Mouse (Mus musculus) testis, postnatal 14 days (tissue): ENCODE measurements at regions not wholly inside any gene's neighbourhood (a gene's known extent, or its start where the extent isn't known, plus 50 kb on each side); places are given as distances from the start of the nearest gene placed in this dataset.

Source experiments
- DNase-seq: peaks from one replicate; pipeline ENCODE4 v3.0.0; 2021; ENCODE audit warnings: low spot score

DNA sequence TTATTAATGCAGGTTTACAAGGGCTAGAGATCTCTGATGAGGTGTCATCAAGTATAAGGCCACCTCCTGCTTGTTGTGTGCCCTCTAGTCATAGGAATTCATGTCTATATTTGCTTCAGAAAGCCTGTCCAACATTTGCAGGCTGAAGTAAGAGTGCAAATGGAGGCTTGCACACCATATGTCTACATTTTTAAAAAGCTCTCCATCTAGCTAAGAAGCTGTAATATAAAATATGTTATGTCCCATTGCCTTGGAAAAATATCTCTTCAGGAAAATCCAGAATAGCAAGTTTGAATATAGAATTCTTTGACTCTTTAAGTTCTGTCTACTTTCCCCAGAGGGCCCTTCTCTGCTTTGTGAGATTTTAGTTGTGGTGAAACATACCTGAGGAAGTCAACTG lies 134.6 kb downstream of the Cd24a start:
- no peak for DNase-seq

DNA sequence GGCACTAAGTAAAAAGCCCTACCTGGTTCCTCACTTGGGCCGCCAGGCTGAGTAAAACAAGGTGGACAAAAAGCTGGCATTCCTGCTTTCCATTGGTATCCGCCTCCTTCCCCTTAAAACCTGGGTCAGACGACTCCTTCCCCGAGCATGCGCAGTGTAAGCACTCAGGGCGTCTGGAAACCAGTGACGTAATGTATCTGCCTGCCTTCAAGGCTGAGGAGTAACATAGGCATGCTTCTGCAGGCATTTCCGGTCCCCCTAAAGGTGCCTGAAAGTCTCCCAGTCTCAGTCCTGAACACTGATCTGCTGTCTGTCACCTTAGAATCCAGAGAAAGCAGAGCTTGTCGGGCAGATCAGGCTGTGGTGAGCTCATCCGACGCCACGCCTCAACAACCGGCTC lies 140.7 kb downstream of the Cd24a start:
- DNase-seq = peak; percentile 58

DNA sequence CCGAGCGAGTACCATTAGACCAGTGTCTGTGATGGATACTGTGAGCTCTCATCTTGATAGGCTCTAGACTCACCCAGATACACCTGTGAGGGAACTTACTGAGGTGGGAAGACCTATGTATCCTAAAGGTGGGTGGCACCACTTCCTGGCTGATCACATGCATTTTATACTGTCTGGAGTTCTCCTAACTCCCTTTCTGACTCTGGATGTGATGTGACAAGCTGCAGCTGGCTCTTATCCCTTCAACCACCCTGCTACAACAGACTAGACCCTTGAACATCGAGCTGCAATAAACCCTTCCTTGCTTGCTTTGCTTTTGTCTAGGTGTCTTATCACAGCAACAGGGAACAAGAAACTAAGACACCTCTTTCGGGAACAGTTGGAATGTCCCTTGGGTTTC lies 143.3 kb downstream of the Cd24a start:
- no peak for DNase-seq

DNA sequence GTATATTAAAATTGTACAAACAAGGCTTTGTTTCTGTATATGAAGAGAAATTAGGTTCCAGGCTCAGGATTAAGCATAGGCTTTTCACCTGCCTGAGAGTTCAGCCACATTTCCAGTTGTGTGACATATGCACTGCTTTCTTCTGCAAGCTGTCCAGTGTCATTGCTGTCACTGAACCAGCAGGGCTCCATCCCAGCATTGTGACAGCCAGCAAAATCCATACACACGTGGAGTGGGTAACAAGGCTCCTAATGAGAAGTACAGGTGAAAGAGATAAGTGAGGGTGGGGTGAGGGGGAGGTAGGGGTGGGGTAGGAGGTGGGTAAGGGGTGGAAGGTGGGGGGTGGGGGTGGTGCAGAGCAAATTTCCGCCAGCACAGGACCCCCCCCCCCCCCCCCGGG lies 144.1 kb downstream of the Cd24a start:
- DNase-seq = no peak

DNA sequence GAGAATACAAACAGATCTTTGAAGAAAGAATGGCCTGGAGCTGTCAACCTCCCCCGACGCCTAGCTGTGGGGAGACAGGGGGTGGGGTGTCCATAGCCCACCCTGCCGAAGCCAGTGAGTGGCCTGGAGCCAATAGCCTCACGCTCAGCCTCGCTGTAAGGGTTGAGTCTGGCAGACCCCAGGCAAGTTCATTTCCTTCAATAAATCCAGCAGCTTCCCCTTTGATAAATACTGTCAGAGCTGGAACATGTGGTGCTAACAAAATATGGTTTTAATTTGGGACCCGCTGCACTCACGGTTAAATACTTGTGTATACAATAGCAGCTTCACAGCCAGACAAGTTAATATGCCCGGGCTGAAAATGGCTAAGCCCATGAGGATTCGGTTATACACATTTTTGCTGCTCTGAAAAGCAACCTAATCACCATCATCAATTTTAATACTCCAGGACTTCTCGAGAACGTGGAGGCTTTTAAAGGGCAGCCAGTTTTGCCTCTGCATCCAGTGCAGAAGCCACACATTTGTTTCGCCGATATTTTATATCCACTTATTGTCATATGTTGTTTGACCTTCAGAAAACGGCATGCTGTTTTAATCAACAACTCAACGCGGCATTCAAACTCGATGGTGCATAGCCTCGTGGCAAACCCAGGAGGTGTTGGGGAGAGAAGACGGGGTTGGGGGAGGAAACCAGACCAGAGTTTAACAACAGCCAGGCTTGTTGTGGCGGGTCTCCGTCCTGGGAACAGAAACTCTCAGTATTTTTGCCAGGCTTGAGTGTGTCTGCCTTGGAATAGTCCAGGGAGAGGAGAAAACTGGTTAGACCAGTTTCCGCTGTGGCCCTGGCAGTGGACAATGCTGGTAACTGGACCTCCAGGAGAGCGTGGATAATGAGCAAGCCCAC lies 144.9 kb downstream of the Cd24a start:
- DNase-seq = peak; percentile 30

DNA sequence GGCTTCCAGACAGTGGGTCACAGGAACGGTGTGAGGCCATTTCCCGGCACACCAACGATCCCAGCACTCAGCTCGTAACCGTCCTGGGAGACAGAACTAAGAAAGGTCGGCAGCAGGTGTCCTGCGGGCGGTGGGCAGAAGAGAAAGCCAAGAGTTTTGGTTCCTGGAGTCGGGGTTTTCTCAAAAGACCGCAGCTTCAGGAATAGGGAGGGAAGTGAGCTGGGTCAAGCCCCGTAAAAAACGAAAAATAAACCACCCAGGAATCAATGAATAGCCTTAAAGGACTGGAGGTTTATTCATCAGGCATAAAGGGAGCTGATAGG lies 145.5 kb downstream of the Cd24a start:
- no peak for DNase-seq

DNA sequence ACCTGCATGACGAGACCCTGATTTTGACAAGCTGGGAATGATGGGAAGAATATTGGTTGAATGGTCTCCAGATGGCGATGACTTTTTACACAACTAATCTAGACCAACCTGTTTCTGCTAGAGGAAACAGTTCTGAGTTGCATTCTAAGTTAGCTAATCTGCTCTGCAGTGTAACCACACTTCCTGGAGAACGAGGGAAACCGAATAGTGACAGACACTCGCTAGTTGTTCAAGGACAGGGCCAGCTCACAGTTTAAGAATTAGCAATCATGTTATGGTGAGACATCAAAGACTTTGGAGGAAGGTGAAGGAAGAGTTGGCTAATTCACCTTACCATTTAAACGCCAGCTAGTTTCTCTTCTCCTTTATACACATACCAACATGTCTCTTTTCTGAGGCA lies 149.7 kb downstream of the Cd24a start:
- DNase-seq = no peak

DNA sequence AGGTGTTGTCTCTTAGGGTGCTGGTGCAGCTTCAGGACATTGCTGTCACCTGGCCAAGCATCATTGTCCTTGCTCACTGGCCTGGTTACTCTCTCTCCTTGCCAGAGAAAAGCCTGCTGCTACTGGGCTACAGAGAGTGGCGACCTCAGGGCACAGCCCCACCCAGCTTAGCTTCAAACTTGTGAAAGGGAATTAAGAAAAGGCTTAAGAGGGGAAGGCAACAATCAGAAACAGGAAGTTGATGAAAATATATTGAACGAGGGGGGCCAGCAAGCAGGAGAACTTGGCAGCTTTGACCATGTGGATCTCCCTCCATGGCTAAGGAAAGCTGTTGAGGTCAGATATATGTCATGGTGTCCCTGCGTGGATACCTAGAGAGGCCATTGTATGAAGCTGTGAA lies 151.1 kb downstream of the Cd24a start:
- no peak for DNase-seq

DNA sequence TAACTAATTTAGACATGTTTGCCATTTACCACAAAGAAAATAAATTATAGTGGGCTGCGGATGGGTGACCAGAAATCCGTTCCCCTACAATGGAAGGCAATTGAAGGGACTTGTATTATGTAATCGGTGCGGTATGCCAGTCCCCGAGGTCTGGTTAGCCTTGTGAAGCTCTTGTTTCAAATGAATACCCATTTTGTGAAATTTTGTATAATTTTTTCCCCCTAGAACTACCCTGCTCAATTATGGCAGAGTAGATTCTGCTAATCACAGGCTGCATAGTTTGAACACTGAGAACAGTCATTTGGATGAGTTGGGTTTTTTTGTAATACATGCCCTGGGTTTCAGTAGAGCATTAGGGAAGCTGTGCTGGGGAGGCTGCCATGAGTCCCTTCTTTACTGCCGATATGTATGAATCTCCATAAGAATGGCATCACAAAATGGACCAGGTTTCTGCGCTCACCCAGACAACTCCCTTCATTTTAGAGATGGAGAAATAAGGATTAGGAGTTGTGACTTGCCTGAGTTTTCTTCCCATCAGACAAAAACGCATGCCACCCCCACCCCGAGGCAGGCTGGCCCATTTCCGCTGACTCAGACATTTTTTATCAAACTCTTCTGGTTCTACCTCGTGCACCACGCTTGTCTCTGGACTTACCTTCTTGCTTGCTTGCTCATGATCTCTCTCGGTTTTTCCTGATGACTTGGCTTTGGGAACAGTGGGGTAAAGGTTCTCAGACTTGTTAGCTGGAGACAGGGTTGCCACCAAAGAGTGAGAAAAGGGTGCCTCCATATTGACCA lies 155.7 kb downstream of the Cd24a start:
- DNase-seq = no peak

DNA sequence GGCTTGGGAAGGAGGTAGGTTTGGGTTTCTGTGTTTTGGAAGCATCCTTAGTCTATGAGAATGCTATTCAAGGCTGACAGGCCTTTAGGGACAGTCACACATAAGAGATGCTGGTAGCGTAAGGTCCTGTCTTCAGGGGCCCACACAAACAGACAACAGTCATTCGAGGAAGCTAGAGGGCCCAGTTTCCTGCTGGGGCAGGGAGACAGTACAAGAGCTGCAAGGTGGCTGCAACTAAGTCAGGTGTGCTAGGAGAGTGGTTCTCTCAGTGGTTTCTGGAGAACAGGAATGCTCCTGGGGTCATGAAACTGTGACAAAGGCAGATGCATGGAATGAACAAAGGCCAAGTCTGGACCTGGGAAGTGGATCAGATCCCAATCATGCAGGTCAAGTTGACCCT lies 161.1 kb downstream of the Cd24a start:
- DNase-seq = no peak

DNA sequence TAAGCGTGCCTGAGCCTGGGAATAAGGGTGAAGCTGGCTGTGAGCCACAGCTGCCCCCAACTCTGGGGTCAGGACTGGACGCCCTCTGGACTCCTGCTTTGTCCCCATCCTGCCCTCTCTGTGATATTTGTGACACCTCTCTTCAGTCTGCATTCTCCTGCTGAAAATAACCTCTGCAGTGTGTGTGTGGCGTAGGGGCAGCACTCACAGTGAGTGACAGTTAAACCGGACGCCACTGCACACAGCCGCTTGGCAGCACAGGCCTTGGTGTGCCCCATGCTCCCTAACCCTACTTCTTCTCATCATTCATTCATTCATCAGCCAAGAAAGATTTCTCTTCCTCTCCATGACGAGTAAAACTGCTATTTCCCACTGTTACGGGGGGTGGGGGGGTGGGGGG lies 161.6 kb downstream of the Cd24a start:
- DNase-seq = no peak

DNA sequence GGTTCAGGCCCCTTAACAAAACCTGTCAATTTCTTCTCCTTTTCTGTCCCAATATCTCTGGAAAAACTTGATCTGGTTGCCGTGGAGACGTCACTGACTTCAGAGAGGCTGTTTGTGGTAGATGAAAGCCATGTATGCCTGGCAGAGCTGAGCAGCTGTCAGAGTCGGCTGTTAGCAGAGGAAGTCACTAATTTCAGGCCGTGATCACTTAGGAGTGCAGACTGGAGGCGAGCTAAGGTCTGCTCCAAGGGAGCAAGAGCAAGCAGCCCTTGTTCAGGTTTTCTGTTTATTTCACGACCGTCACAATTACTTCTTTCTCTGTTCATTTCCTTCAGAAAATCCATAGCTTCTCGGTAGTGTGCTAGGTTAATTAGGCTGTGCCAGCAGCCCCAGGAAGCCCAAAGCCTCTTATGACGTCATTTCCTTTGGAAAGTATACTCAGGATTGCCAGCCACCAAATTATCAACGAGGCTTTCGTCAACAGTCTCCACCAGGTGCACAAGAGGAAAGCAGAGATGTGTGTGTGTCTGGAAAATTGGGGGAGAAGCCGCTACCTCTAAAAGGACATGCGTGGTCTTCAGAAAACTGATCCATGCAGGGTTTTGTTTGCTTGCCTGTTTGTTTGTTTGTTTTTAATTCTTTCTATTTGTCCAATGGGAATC lies 161.2 kb downstream of the Qrsl1 start:
- DNase-seq = no peak

DNA sequence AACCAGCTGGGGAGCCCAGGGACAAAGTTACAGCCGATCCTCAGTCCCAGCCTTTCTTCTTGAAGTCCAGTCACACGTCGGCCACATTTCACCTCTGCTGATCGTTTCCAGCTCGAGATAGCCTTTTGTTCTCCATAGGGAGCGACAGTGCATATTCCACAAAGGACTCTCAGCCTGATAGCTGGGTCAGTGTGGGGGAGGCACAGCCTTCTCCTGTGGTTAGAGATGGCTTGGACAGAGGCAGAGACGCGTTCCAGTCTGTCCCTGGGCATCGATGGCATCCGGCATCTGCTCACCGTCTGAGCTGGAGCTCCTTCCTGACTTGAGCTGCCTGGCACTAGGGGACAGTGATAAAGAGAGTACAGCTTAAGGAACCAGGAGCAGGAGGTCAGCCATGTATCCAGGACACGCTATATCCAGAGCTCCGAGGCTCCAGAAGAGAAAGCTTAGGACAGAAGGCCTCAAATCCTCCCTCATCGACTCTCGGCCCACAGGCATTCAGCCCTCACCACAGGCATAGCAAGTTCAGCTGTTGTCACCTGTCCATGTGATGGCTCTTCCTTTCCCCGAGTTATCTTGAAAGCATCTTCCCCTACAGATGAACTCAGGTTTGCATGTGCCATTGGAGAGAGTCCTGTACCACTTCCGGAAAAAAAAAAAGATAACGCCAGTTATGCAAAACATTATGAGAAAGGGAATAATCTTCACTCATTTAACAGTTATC lies 160.0 kb downstream of the Qrsl1 start:
- DNase-seq = no peak

DNA sequence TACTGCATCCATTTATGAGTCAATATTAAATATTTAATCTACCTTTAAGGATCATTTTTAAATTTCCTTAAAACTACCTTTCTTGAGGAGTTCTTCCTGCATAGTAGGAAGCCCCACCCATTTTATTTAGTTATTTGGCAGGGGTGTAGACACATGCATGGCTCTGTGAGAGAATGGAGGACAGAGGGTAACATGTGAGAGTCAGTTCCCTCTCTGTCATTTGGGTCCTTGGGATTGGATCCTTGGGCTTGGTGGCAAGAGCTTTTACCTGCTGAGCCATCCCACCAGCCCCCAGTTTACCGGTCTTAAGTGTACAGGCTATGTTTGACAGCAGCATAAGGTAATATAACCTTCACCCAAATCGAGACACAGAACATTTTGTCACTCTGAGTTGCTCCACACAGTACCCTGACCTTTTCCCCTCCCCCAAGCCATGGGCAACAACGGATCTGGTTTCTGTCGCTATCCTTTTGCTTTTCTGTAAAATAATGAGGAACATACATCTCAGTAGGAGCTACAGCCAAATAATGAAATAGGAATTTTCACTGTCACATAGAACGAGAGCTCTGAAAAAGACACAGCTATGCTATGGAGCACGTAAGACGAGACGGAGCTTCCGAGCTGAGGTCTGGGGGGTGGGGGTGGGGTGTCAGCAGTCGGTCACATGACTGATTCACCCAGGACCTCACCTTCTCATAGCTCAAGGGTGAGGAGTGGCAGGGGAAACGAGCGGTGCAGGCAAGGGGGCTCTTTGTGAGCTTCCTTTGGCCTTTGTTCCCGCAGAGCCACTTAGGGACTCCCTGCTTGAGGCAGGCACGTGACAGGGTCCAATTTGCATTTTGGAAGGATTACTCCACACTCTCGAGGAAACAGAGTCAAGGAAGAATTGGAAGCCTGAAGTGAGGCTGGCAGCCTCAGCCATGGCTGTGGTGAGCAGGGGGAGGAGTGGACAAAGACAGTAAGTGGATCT lies 159.2 kb downstream of the Qrsl1 start:
- DNase-seq = no peak

DNA sequence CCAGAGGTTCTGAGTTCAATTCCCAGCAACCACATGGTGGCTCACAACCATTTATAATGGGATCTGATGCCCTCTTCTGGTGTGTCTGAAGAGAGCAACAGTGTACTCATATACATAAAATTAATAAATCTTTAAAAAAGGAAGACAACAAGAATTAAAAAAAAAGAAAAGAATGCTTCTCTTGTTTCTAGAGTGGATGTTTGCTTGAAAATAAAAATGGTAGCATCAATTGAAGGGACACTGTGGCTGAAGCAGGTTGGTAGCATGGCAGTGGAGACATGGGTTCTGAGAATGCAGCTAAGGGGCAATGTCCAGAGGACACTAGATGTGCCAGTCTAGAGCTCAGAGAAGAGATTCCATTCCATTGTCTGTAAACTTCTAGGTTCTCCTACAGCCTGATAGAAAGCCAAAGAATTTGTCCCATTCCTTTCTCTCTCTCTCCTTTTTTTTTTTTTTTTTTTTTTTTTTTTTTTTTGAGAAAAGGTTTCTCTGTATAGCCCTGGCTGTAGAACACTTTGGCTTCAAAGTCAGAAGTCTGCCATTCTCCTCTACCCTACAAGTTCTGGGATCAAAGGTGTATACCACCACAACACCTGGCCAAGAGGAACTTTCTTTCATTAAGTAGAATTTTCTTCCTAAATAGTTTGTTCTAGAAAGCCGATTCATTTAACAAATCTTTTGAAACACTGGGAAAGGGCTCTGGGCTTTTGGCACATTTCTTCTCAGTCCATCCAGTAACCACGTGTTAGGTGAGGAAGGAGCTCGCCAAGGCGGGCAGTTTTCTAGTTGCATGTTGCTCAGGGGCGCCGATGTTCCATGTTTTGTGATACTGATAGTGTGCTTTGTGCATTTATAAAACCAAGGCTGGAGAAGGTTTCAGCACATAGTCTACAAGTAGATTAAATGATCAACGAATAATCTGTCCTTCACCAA lies 158.1 kb downstream of the Qrsl1 start:
- DNase-seq = no peak

DNA sequence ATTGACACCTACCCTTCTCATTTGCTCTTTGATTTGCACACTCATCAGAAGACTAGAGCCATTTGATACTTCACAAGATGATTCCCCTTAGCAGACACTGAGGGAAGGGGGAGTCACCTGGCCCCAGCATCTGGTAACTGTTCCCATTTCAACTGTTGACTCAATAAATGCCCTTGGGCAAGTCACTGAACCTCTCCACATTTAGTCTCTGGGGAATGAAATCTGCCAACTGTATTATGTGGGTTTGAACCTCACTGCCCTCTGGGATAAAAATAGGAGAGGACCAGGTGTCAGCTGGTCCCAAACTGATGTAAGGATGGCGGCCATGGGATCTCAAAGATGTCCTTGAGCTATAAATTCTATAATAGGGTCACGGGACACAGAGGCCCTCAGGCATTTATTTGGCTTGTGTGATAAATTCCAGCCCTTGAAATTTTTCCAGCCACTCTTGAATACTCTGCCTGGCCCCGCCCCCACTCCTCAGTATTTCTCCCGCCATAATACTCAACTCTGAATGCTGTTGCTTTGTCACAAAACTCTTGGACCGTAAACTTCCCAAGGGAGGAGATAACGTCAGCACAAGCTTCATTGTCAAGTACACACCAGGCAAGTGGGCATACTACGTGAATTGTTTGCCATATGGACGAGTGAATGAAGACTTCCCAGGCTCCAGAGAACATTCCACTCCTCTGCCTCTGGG lies 155.5 kb downstream of the Qrsl1 start:
- DNase-seq = no peak

DNA sequence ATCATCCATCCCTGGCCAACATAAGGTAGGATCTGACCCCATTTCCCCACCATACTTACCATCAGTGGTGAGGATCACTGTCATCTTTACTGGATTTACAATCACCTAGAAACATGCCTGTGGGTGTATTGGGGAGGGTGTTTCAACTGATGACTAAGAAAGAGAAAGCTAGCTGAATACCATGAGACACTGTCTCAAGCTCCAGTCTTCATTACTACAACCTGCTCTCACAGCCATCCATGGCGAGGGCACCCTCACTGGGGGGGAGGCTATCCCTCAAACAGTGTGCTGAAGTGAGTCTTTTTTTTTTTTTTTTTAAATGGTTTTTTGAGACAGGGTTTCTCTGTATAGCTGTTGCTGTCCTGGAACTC lies 154.9 kb downstream of the Qrsl1 start:
- DNase-seq = no peak

DNA sequence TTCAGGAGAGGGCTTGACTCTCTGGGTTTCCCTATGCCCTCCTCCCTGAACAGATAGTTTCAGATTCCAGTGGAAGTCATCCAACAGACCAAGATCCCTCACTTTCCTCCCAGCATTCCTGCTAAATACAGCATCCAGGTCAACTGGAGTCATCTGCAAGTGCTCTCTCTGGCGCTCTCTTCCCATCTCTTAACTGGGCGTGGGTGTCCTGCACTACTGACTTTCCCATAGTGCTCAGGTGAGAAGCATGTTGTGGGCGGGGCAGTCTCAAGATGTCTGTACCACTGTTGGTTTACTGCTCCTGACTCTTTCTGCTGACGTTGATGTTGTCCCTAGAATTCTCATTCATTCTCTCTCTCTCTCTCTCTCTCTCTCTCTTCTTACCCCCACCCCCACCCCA lies 154.0 kb downstream of the Qrsl1 start:
- DNase-seq = no peak

DNA sequence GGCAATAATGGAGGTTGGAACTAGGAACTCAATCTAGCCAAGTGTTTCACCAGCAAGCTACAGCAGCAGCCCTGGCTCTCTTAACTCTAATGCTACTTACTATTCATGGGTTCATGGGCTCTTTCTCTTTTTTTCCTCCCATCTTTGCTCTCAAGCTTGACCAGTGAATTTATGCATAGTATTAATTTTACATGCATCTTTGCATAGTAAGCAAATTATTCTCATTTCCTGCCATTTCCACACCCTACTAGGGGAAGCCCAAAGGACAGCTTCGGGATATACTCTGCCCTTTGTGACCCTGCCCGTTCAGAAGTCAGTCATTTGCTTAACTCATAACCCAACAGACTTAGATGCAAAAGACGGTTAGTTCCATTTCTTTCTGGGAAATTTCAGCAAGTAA lies 153.2 kb downstream of the Qrsl1 start:
- DNase-seq = no peak
